16 mouse cellular contexts compared by ENCODE assay signal in genomic region chr16:43169273-43169905, GRCm38 (mm10).
DNase-seq lines count a peak whose midpoint lies in the region; TF ChIP-seq lines count a peak whose summit lies in the region.
"Had no signal": no experiment of that assay in that cellular context is flagged by ENCODE, and none has a peak within 500 bp of the region (broad histone marks: within the 10 kb centered on the region; RNA-seq: fewer than 3 reads in every experiment).

No protein-coding gene starts in this region.

- no peak for TF ChIP-seq CTCF in layer of hippocampus, adult 2 months (conservative IDR thresholded peaks at IDR 0.05)

- no peak for DNase-seq in layer of hippocampus, adult 2 months (ENCODE audit: low spot score in 2 of 2)
- no peak for DNase-seq in layer of hippocampus, postnatal 10 days (ENCODE audit: low spot score in 2 of 2)
- peak; percentile 16 for DNase-seq in Muller cell, postnatal 12 days (ENCODE audit: inconsistent ontology term)
- peak; percentile 69 for DNase-seq in adipocyte (ENCODE audit: low spot score)
- peak; percentile 42 for DNase-seq in gonadal fat pad, adult 2 months (ENCODE audit: low read depth)
- no peak for DNase-seq in adrenal gland, adult 8-10 months
- DNase-seq: adrenal gland, postnatal 14 days; cerebellum, adult 11 months; cerebellum, adult 9-11 months; cerebellum, postnatal 36 days; forebrain, postnatal 0 days; gastrocnemius, postnatal 14 days; heart, postnatal 36 days had no signal

- peak overlapping the region; percentile 67 for H3K27ac ChIP-seq in layer of hippocampus, adult 2 months
- H3K27ac ChIP-seq: embryonic facial prominence, embryonic 13.5 days; forebrain, embryonic 13.5 days; heart, embryonic 13.5 days had no signal

- no peak overlapping the region for H3K4me3 ChIP-seq in layer of hippocampus, adult 2 months
- H3K4me3 ChIP-seq: embryonic facial prominence, embryonic 13.5 days; forebrain, embryonic 13.5 days; heart, embryonic 13.5 days had no signal

Comparison
In these comparisons a context has a peak if more than half of its experiments do, and no peak if none do; other contexts are left out.
1. DNase-seq: peak in Muller cell, postnatal 12 days (single experiment), adipocyte (single experiment) and gonadal fat pad, adult 2 months (single experiment); none in layer of hippocampus, adult 2 months (0 of 2), layer of hippocampus, postnatal 10 days (0 of 2) and adrenal gland, adult 8-10 months (single experiment).